Mouse (Mus musculus): ENCODE measurements at regions not wholly inside any gene's neighbourhood (a gene's known extent, or its start where the extent isn't known, plus 50 kb on each side); places are given as distances from the start of the nearest gene placed in this dataset.

- no peak overlapping the region for H3K9ac ChIP-seq (ENCODE audit: low read depth, low read length)
- no peak for TF ChIP-seq CTCF (IDR thresholded peaks at IDR 0.05; ENCODE audit: low read depth)
- no peak overlapping the region for H3K4me3 ChIP-seq (ENCODE audit: low read depth, low read length)
- no peak for ATAC-seq
- H3K9me3 ChIP-seq (ENCODE audit: control insufficient read depth), result no peaks in the 10 kb centered on the region
- H3K27ac ChIP-seq (ENCODE audit: low read depth, low read length), result no peak overlapping the region
- H3K4me2 ChIP-seq (replicated peaks; ENCODE audit: low read depth), result no peak overlapping the region
- H3K27me3 ChIP-seq (replicated peaks; ENCODE audit: control insufficient read depth, insufficient read depth, low read length), result no peaks in the 10 kb centered on the region
- H3K36me3 ChIP-seq (ENCODE audit: control insufficient read depth, insufficient read depth), result no peaks in the 10 kb centered on the region
- 80% methylated on average over 1 of the region's 1 CpGs for WGBS
- H3K4me1 ChIP-seq (replicated peaks; ENCODE audit: control insufficient read depth, insufficient read depth, low read length), result 0 out of 2 replicates have a peak, but pooled peaks cover 4% of the 10 kb centered on the region
Measured at GRCm38 (mm10) chr5:88834137-88834536, 52.5 kb upstream of the Slc4a4 start.

GRCm38 (mm10) chr5:88835053-88835452 lies 51.6 kb upstream of the Slc4a4 start:
- H3K27ac ChIP-seq (ENCODE audit: low read depth, low read length), result no peak overlapping the region
- H3K4me1 ChIP-seq (replicated peaks; ENCODE audit: control insufficient read depth, insufficient read depth, low read length), result 0 out of 2 replicates have a peak, but pooled peaks cover 4% of the 10 kb centered on the region
- WGBS, result 48% methylated on average over 7 of the region's 7 CpGs
- H3K4me3 ChIP-seq (ENCODE audit: low read depth, low read length), result no peak overlapping the region
- no peaks in the 10 kb centered on the region for H3K9me3 ChIP-seq (ENCODE audit: control insufficient read depth)
- TF ChIP-seq CTCF (IDR thresholded peaks at IDR 0.05; ENCODE audit: low read depth), result no peak
- no peak overlapping the region for H3K4me2 ChIP-seq (replicated peaks; ENCODE audit: low read depth)
- no peaks in the 10 kb centered on the region for H3K36me3 ChIP-seq (ENCODE audit: control insufficient read depth, insufficient read depth)
- no peak overlapping the region for H3K9ac ChIP-seq (ENCODE audit: low read depth, low read length)
- ATAC-seq, result peak; percentile 83
- H3K27me3 ChIP-seq (replicated peaks; ENCODE audit: control insufficient read depth, insufficient read depth, low read length), result no peaks in the 10 kb centered on the region

GRCm38 (mm10) chr5:88835958-88836357 lies 50.7 kb upstream of the Slc4a4 start:
- Histone ChIP-seq H3K27ac (ENCODE audit: low read depth, low read length) (no peak overlapping the region), H3K9me3 (ENCODE audit: control insufficient read depth) (no peaks in the 10 kb centered on the region), H3K4me3 (ENCODE audit: low read depth, low read length) (no peak overlapping the region), H3K4me1 (replicated peaks; ENCODE audit: control insufficient read depth, insufficient read depth, low read length) (0 out of 2 replicates have a peak, but pooled peaks cover 4% of the 10 kb centered on the region), H3K27me3 (replicated peaks; ENCODE audit: control insufficient read depth, insufficient read depth, low read length) (no peaks in the 10 kb centered on the region), H3K36me3 (ENCODE audit: control insufficient read depth, insufficient read depth) (no peaks in the 10 kb centered on the region), H3K4me2 (replicated peaks; ENCODE audit: low read depth) (no peak overlapping the region), H3K9ac (ENCODE audit: low read depth, low read length) (no peak overlapping the region)
- no peak for TF ChIP-seq CTCF (IDR thresholded peaks at IDR 0.05; ENCODE audit: low read depth)
- 74% methylated on average over 6 of the region's 6 CpGs for WGBS
- ATAC-seq, result no peak

Data from intestine, postnatal 0 days (tissue).